Mouse (Mus musculus) splenic B cell, adult 2 months (primary cell): ENCODE data around the gene Rlf.
"Not testable (repeated sequence)": the region's sequence is repeated elsewhere in the genome, so short reads cannot be mapped to it uniquely, and the experiment has no call there.

ENCODE experiments used
- DNase-seq: peaks from one replicate; pipeline ENCODE4 v3.0.0-alpha.2; 2011; ENCODE audit warnings: low read depth, low spot score
- H3K27me3 ChIP-seq: 2 replicates; pipeline ENCODE4 v1.6.1; 2012; ENCODE audit warnings: mild to moderate bottlenecking, low read length, moderate library complexity, mixed read lengths; ENCODE audit not compliant: control insufficient read depth, poor library complexity, insufficient read depth, severe bottlenecking
- H3K36me3 ChIP-seq: 2 replicates; pipeline ENCODE4 v1.6.1; 2012; ENCODE audit warnings: mild to moderate bottlenecking, low read length, moderate library complexity, mixed read lengths; ENCODE audit not compliant: control insufficient read depth, poor library complexity, insufficient read depth, severe bottlenecking

The Rlf gene

GRCm38 (mm10) chr4:121196995-121197394 lies 17.9 kb downstream of the Rlf start:
- peak; percentile 48 for DNase-seq
- Histone ChIP-seq H3K36me3 (no peaks in the 10 kb centered on the region), H3K27me3 (no peaks in the 10 kb centered on the region)

- DNase-seq, result peak; percentile 86
- Histone ChIP-seq H3K36me3 (no peaks in the 10 kb centered on the region), H3K27me3 (no peaks in the 10 kb centered on the region)
Observed at GRCm38 (mm10) chr4:121196205-121196604, 18.7 kb downstream of the Rlf start.

- no peaks in the 10 kb centered on the region for H3K27me3 ChIP-seq
- no peaks in the 10 kb centered on the region for H3K36me3 ChIP-seq
- DNase-seq, result peak; percentile 20
Observed at GRCm38 (mm10) chr4:121194736-121195135, 20.1 kb downstream of the Rlf start.

DNA sequence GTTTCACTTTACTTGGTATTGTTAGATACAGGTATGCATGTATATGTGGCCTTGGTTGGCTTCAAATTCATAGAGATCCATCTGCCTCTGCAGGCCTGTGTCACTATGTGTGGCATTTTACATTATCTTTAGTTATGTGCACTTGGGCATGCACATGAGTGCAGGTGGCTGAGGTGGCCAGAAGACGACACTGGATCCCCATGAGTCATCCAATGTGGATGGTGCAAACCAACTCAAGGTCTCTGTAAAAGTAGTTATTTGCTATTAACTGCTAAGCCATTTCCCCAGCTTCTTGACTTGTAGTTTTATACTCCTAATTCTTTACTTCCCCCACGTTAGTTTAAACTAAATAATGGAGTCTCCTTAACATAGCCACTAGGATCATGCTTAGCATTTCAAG lies 22.6 kb downstream of the Rlf start:
- Histone ChIP-seq H3K36me3 (0 out of 2 replicates have a peak, but pooled peaks cover 1% of the 10 kb centered on the region), H3K27me3 (no peaks in the 10 kb centered on the region)
- DNase-seq, result no peak

GRCm38 (mm10) chr4:121189341-121189740 lies 25.5 kb downstream of the Rlf start:
- no peaks in the 10 kb centered on the region for H3K27me3 ChIP-seq
- peaks cover 1% of the 10 kb centered on the region; the same call in 1 of the 2 replicates for H3K36me3 ChIP-seq

DNA sequence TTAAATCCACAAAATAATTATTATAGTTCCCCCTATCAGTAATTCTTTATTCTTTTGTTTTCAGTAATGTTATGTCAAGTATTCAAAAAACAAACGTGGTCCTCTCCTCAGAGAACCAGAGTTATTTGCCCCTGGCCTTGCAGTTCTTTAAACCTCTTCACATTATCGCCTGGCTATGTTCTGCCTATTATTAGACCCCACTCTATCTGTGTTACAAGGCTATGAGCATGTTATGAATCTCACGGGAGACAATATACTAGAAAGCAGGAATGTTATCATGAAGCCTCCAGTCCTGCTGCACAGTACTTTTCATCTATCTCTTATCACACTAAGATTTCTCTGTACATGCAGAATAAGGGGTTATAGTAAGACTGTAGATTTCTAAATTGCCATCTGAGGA lies 35.2 kb downstream of the Rlf start:
- DNase-seq, result no peak
- Histone ChIP-seq H3K27me3 (no peaks in the 10 kb centered on the region), H3K36me3 (0 out of 2 replicates have a peak, but pooled peaks cover 4% of the 10 kb centered on the region)

More at GRCm38 (mm10) chr4:121189341-121189740, 25.5 kb downstream of the Rlf start:
- no peak for DNase-seq

- H3K36me3 ChIP-seq, result peaks cover 5% of the 10 kb centered on the region
- H3K27me3 ChIP-seq, result no peaks in the 10 kb centered on the region
- no peak for DNase-seq
Observed at GRCm38 (mm10) chr4:121167656-121168055, 47.2 kb downstream of the Rlf start.

- H3K36me3 ChIP-seq, H3K27me3 ChIP-seq, DNase-seq: not testable (repeated sequence)
Observed at GRCm38 (mm10) chr4:121166697-121167096, 48.2 kb downstream of the Rlf start.

DNA sequence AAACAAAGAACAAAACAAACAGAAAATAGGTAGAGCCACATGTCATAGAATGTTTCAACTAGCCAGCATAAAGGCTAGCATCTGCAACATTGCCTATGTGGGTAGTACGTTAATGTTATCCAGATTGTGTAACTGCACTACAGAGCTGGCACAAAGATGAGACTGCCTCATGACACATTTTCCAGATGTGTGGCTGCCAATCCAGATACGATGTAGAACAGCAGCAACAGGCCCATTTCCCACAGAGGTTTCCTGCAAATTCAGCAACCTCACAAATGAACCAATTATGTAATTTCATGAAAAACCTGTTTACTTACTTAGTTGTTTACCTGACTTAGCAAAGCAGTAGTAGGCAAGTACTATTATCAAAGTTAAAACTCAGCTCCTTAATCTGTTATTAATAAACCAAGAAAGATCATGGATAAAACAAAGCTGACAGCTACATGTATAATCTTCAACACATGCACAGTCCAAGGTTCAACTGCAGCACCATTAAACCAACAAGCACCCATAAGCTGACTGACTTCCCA lies 51.3 kb downstream of the Rlf start:
- no peak for DNase-seq
- no peaks in the 10 kb centered on the region for H3K27me3 ChIP-seq
- H3K36me3 ChIP-seq, result peaks cover under 1% of the 10 kb centered on the region

GRCm38 (mm10) chr4:121109126-121109525 lies 105.8 kb downstream of the Rlf start, which contains the start of gene Tmco2:
Tmco2 (minus strand) TSS chr4:121109226.
- Histone ChIP-seq H3K27me3 (no peaks in the 10 kb centered on the region), H3K36me3 (no peaks in the 10 kb centered on the region)
- no peak for DNase-seq

DNA sequence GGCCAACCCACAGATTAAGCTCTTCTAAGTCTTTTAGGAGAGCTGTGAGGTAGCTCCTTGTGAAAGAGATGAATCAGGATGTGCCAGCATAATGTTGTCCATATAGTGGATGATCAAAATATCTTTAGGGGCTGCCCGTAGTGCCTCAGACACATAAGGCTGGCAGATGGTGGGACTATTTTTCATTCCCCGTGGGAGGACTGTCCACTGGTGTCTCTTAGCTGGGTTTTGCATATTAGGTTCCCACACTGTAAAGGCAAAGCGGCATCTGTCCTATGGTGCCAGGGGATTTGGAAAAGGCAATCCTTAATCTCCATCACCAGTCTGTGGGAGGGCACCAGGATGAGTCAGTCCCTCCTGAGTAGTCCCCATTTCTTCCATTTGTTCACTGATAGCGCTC lies 111.6 kb downstream of the Rlf start:
- Histone ChIP-seq H3K27me3 (no peaks in the 10 kb centered on the region), H3K36me3 (no peaks in the 10 kb centered on the region)
- no peak for DNase-seq

GRCm38 (mm10) chr4:121097650-121098378 lies 117.1 kb downstream of the Rlf start, which contains the start of gene Zmpste24:
Zmpste24 (minus strand) TSS chr4:121098241.
- Histone ChIP-seq H3K27me3 (no peaks in the 10 kb centered on the region), H3K36me3 (peaks cover 3% of the 10 kb centered on the region; the same call in 1 of the 2 replicates)
- DNase-seq, result peak; percentile 87
